Comparison of ENCODE assay signal across 17 mouse cellular contexts in the genomic region with DNA sequence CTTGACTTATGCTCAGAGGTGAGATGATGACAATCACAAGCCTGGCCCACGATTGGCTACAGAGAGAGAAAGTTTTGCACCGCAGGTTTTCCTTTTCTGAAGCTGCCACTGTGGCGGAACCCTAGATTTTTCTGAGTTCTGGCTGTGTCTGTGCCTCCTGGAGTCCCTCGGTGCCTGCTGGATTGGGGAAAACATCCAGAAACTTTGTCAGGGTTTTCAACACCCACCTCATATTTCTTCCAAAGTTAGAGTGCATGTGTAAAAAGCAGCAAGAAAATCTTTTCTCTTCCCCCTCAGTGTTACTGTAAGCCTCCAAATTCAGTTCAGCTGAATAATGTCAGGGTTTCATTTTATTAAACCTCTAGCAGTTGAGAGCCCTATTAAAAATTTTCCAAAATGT.
A peak's percentile ranks its signal among the peaks of the same experiment; 100 is the strongest.
DNase-seq lines count a peak whose midpoint lies in the region; ATAC-seq lines count a peak whose summit lies in the region.
"Had no signal": no experiment of that assay in that cellular context is flagged by ENCODE, and none has a peak within 500 bp of the region (broad histone marks: within the 10 kb centered on the region; RNA-seq: fewer than 3 reads in every experiment).

No protein-coding gene starts in this region.

- peak; percentile 98 for ATAC-seq in frontal cortex, adult (ENCODE audit: low TSS enrichment)
- no peak for ATAC-seq in granulocyte monocyte progenitor cell, adult 5-6 weeks (replicated peaks; ENCODE audit: poor library complexity, severe bottlenecking)
- ATAC-seq: CD4-positive, CD25-positive, alpha-beta regulatory T cell, adult 4 months; forebrain, embryonic 16.5 days had no signal

- DNase-seq in frontal cortex, postnatal 10 days (ENCODE audit: low spot score in 2 of 2): no peak
- peak; percentile 43 for DNase-seq in right cerebral cortex, adult 18-20 months
- no peak for DNase-seq in right cerebral cortex, postnatal 25 days
- DNase-seq in left cerebral cortex, adult 9 months (ENCODE audit: low spot score in 2 of 2): peak; percentile 13 to 14
- no peak for DNase-seq in gastrocnemius, postnatal 14 days
- DNase-seq: adrenal gland, postnatal 10 days; B cell, adult 2 months; cerebellum, adult 18-20 months; cerebellum, adult 9-11 months; cerebellum, postnatal 36 days; gastrocnemius, postnatal 25 days; heart, adult 11 months; heart, postnatal 14 days had no signal

- intact Hi-C loops in gastrocnemius, postnatal 14 days (cut with DNase I; ENCODE audit: low total_unique reads): no loop called here

Comparison
In these comparisons a context has a peak if more than half of its experiments do, and no peak if none do; other contexts are left out.
1. DNase-seq: peak in right cerebral cortex, adult 18-20 months (single experiment) and left cerebral cortex, adult 9 months (2 of 2); none in frontal cortex, postnatal 10 days (0 of 2), right cerebral cortex, postnatal 25 days (single experiment) and gastrocnemius, postnatal 14 days (single experiment).